Mouse (Mus musculus) heart, embryonic 16.5 days (tissue): ENCODE results near the gene Anapc4. TPM values are rescaled to one million over a fixed set of nuclear protein-coding genes. Genes with fewer than 3 reads are reported as not detected.

Source experiments
- ATAC-seq: fragments of 200-750 bp; cut with Nextera tagmentation; replicated peaks from 2 replicates; pipeline ENCODE4 v1.8.0; 2017; ENCODE audit warnings: moderate number of reproducible peaks; ENCODE audit not compliant: insufficient read depth, low FRiP score; ENCODE audit errors: extremely low read depth
- H3K27ac ChIP-seq: fragments of 300-500 bp; sonication (generic); 2 replicates; pipeline ENCODE4 v1.5.1; 2014; ENCODE audit warnings: mild to moderate bottlenecking, low read length, control low read depth, moderate library complexity
- H3K27me3 ChIP-seq: fragments of 300-500 bp; sonication (generic); 2 replicates; pipeline ENCODE4 v1.6.1; 2014; ENCODE audit warnings: low read length, mixed read lengths; ENCODE audit not compliant: control insufficient read depth, insufficient read depth
- H3K36me3 ChIP-seq: fragments of 300-500 bp; sonication (generic); 2 replicates; pipeline ENCODE4 v1.6.1; 2014; ENCODE audit not compliant: control insufficient read depth, insufficient read depth
- H3K4me1 ChIP-seq: fragments of 300-500 bp; sonication (generic); 2 replicates; pipeline ENCODE4 v1.6.1; 2014; ENCODE audit warnings: low read length, mixed read lengths; ENCODE audit not compliant: control insufficient read depth, insufficient read depth
- H3K4me2 ChIP-seq: fragments of 300-500 bp; sonication (generic); 2 replicates; pipeline ENCODE4 v1.6.1; 2014; ENCODE audit warnings: low read depth, mild to moderate bottlenecking, control low read depth, low read length
- H3K4me3 ChIP-seq: fragments of 300-500 bp; sonication (generic); 2 replicates; pipeline ENCODE4 v1.5.1; 2014; ENCODE audit warnings: mild to moderate bottlenecking, control low read depth, low read length
- H3K9ac ChIP-seq: fragments of 300-500 bp; sonication (generic); 2 replicates; pipeline ENCODE4 v1.6.1; 2014; ENCODE audit warnings: low read length, control low read depth
- H3K9me3 ChIP-seq: fragments of 300-500 bp; sonication (generic); replicated peaks from 2 replicates; pipeline ENCODE4 v1.6.1; 2016; ENCODE audit warnings: low read length; ENCODE audit not compliant: control insufficient read depth
- WGBS: fragments of 180-500 bp; shearing (Covaris S2); extraction: QIAGEN DNeasy Blood & Tissue Kit; methylation state at CpG from one replicate; pipeline ENCODE4 v1.1.7; 2014; 5-methylcytosine and 5-hydroxymethylcytosine counted together
- polyA plus RNA-seq: library from polyadenylated mRNA; unstranded; fragments of >200 nt; fragmentation: Nextera tagmentation; extraction: Ambion mirVana; gene quantifications from 2 replicates; pipeline ENCODE4 v1.2.1, GENCODE M21; 2015

Anapc4 gene
- polyA plus RNA-seq, 1 experiment from 2014 or later: 76.0 TPM

DNA sequence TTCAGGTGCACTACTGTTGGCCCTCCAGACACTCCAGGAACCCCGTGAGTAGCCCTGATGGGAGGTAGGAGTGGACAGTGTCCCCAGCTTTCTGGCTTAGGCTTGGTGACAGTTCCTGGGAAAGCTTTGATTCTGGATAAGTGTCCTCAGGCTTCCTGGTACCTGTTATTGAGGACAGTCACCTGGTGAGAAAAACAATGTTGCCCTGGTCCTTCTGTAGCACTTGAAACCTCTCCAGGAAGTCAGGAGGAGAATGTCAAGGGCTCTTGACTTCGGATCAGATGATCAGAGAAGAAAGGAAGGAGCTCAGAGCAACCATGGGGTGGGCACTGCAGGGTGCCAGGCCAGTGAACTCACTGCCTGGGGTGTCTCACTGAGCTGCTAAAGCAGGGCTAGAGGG lies 48.6 kb downstream of the Anapc4 start:
- Histone ChIP-seq H3K4me3 (no peak overlapping the region), H3K4me1 (no peaks in the 10 kb centered on the region), H3K27me3 (no peaks in the 10 kb centered on the region), H3K9ac (no peak overlapping the region), H3K36me3 (no peaks in the 10 kb centered on the region), H3K27ac (no peak overlapping the region), H3K9me3 (peaks cover 2% of the 10 kb centered on the region), H3K4me2 (no peak overlapping the region)
- no peak for ATAC-seq
- WGBS: 25% methylated on average over 2 of the region's 2 CpGs

DNA sequence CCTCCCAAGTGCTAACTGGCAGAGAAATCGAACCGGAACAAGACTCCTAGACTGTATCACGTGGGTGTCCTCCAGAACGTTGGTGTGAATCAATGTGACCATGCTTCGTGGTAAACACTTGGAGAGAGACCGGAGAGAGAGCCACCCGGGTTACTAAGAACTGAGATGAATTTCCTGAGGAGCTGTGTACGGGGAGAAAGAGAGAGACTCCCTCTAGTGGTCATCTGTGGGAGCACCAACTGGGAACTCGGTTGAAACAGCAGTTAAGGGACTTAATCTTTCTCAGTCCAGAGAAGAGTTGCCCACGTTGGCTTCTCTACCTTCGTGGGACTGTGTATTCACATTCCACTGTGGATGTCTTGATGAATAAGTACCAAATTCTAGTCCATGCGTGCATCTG lies 53.3 kb downstream of the Anapc4 start:
- no peak for ATAC-seq
- WGBS: 48% methylated on average over 12 of the region's 12 CpGs

DNA sequence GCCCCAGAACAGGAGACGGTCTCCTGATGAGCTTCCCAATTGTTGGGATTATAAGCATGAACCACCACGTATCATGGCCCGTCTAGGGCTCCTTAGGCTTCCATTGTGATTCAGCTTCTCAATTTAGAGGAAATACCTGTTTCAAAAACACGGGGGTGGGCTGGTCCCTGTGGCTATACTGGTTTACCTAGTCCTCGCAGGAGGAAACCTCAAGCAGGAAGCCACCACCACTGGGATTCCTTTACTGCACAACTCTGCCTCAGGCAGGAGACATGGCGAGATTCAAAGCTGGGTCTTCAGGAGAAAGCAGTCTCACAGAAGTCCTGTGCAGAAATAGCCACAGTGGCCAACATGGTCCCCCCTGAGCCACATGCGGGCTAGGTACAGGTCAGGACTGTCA lies 56.1 kb downstream of the Anapc4 start:
- WGBS: 79% methylated on average over 7 of the region's 7 CpGs
- ATAC-seq: no peak
- Histone ChIP-seq H3K36me3 (no peaks in the 10 kb centered on the region), H3K4me1 (no peaks in the 10 kb centered on the region), H3K4me3 (no peak overlapping the region), H3K27ac (no peak overlapping the region), H3K9me3 (peaks cover 7% of the 10 kb centered on the region), H3K4me2 (no peak overlapping the region), H3K9ac (no peak overlapping the region), H3K27me3 (no peaks in the 10 kb centered on the region)

More for the DNA sequence above, 53.3 kb downstream of the Anapc4 start:
- Histone ChIP-seq H3K9me3 (no peaks in the 10 kb centered on the region; the same call in 1 of the 2 replicates), H3K27ac (no peak overlapping the region), H3K4me2 (no peak overlapping the region), H3K9ac (no peak overlapping the region), H3K4me1 (no peaks in the 10 kb centered on the region), H3K4me3 (no peak overlapping the region), H3K36me3 (no peaks in the 10 kb centered on the region), H3K27me3 (no peaks in the 10 kb centered on the region)

DNA sequence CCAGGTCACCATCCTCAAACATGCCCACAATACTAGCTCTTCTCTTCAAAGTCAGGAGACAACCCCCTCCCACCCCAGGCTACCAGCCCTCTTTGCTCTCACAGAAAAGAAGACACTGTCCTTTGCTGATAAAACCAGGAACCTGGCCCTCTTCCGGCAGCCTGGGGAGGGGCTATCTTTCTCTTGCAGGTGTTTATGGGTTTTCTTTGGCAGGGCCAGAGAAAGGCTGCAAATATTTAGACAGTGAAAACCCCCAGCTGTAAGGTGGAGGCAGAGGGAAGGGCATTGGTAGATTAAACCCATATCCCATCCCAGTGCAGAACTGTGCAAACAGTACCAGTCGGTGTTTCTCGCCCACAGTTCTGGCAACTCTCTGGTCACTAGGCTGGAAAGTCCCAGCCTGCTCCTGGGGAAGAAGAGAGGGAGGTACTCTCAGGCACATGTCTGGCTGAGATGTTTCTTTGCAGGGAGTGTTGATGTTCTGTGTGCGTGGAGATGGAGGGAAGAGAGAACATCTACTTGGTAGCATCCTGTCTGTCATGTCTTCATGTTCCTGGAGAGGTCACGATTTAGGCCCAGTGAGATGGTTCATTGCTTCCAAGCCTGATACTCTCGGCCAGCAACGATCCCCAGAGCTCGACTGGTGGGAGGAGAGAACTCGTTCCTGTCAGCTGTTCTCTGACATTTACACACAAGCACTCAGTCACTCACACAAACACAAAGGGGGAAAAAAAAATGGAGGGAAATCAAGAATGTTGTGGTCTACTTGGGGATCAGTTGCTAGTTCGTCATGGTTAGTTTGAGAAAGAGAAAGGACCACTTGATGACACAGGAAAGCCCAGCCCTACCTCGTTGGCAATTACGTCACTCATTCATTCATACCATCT lies 58.4 kb downstream of the Anapc4 start:
- H3K9ac ChIP-seq: no peak overlapping the region
- no peak overlapping the region for H3K4me3 ChIP-seq
- no peaks in the 10 kb centered on the region for H3K27me3 ChIP-seq
- H3K4me2 ChIP-seq: no peak overlapping the region
- H3K27ac ChIP-seq: no peak overlapping the region
- no peaks in the 10 kb centered on the region for H3K4me1 ChIP-seq
- no peaks in the 10 kb centered on the region for H3K36me3 ChIP-seq
- ATAC-seq: no peak
- WGBS: 64% methylated on average over 12 of the region's 12 CpGs
- peaks cover 7% of the 10 kb centered on the region for H3K9me3 ChIP-seq

DNA sequence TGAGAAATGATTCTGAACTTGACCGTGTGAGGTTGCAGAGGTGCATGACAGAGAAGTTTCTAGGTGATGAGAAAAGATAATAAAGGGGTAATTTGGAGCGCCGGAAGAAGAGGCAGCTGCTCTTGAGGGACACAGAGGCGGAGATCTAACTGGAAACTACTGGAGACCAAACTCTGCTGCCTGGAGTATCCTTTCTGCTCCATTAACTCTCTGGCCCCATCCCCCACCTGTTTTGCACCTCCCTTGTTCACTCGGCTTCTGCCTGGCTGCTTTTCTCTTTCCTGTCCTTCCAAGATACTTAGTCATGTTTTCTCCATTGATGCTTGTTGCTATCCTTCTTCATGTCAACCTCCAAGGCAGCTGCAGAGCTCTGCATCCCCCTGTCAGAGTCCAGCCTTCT lies 60.1 kb downstream of the Anapc4 start:
- WGBS: 77% methylated on average over 5 of the region's 5 CpGs

DNA sequence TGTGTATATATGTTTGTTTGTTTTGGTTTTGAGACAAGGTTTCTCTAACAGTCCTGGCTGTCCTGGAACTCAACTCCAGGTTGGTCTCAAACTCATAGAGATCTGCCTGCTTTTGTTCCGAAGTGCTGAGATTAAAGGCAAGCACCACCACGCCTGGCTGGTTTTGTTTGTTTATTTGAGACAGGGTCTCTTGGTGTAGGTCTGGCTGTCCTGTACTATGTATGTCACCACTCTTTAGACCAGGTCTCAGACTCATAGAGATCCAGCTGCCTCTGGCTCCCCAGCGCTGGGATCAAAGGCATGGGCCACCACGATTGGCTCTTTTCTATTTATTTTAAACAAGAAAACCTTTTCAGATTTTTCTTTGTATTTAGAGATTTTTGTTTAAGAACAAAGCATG lies 70.4 kb downstream of the Anapc4 start:
- Histone ChIP-seq H3K4me1 (no peaks in the 10 kb centered on the region), H3K27me3 (no peaks in the 10 kb centered on the region), H3K9me3 (no peaks in the 10 kb centered on the region), H3K9ac (no peak overlapping the region), H3K4me3 (no peak overlapping the region), H3K27ac (no peak overlapping the region), H3K36me3 (no peaks in the 10 kb centered on the region), H3K4me2 (no peak overlapping the region)
- 19% methylated on average over 4 of the region's 4 CpGs for WGBS
- ATAC-seq: no peak

More for the DNA sequence above, 60.1 kb downstream of the Anapc4 start:
- Histone ChIP-seq H3K9me3 (peaks cover 7% of the 10 kb centered on the region), H3K36me3 (no peaks in the 10 kb centered on the region), H3K27me3 (no peaks in the 10 kb centered on the region), H3K27ac (no peak overlapping the region), H3K9ac (no peak overlapping the region), H3K4me2 (no peak overlapping the region), H3K4me3 (no peak overlapping the region), H3K4me1 (no peaks in the 10 kb centered on the region)
- no peak for ATAC-seq

DNA sequence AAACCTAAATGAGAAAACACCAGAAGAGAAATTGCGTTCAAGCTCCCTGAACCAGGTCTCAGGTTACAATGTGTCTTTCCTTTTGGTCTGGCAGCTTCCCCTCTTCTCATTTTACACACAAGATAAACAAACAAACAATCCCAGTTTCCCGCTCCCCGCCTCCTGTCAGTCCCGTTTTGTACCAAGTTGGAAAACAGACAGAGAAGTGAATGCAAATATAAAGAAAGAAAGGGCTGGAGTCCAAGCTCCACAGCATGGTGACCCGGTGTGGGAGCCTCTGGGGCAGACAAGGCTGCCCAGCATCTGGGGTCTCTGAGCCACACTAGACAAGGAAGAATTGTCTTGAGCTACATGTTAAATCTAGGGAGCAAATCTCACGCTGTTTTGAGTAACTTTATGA lies 70.9 kb downstream of the Anapc4 start:
- H3K4me2 ChIP-seq: no peak overlapping the region
- H3K4me3 ChIP-seq: no peak overlapping the region
- ATAC-seq: no peak
- H3K36me3 ChIP-seq: no peaks in the 10 kb centered on the region
- no peaks in the 10 kb centered on the region for H3K27me3 ChIP-seq
- no peaks in the 10 kb centered on the region for H3K4me1 ChIP-seq
- 46% methylated on average over 6 of the region's 6 CpGs for WGBS
- no peaks in the 10 kb centered on the region for H3K9me3 ChIP-seq
- no peak overlapping the region for H3K9ac ChIP-seq
- H3K27ac ChIP-seq: no peak overlapping the region

DNA sequence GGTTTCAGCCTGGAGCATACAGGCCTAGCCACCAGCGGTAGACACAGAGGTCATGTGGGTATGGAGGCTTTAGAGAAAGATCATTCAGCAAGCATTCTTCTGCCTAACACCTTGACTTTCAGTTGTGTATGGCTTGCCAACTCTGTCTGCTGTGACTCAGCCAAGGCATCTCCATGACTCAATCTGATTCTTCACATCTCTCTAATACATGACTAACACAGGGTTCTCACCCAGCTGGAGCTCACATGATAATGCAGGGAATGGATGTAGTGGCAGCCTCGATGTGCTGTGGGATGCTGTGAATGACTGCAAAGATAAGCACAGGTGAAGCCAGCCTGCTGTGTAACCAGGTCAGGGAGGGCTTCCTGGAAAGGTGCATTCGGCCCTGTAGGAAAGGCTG lies 74.4 kb downstream of the Anapc4 start:
- H3K4me1 ChIP-seq: peaks cover 7% of the 10 kb centered on the region; the same call in 1 of the 2 replicates
- no peaks in the 10 kb centered on the region for H3K27me3 ChIP-seq
- H3K27ac ChIP-seq: no peak overlapping the region
- WGBS: 83% methylated on average over 3 of the region's 3 CpGs
- no peaks in the 10 kb centered on the region for H3K36me3 ChIP-seq
- no peak overlapping the region for H3K4me2 ChIP-seq
- no peak for ATAC-seq
- H3K4me3 ChIP-seq: no peak overlapping the region
- no peaks in the 10 kb centered on the region for H3K9me3 ChIP-seq
- H3K9ac ChIP-seq: no peak overlapping the region

DNA sequence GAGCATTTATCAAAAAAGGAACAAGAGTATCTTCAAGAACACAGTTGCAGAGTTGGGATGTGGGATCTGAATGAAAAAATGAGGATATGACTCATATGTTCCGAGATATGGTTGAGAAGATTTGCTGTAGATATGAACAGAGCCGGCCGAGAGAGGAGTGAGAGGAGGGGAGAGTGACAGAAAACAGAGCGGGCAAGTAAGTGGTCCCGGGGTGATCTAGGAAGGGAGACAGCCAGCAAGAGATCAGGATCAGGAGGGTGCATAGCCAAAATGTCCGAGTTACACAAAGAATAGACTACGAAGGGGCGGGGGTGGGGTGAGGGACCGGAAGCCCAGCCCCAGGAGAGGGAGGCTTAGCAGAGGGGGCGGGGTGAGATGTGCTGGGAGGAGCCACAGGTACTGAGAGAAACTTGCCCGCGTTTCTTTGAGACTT lies 76.4 kb downstream of the Anapc4 start:
- no peaks in the 10 kb centered on the region for H3K27me3 ChIP-seq
- H3K9ac ChIP-seq: peak overlapping the region; percentile 56
- H3K36me3 ChIP-seq: no peaks in the 10 kb centered on the region
- ATAC-seq: no peak; the same call in 1 of the 2 replicates
- H3K4me2 ChIP-seq: peak overlapping the region; percentile 64
- H3K27ac ChIP-seq: no peak overlapping the region
- peaks cover 7% of the 10 kb centered on the region; the same call in 1 of the 2 replicates for H3K4me1 ChIP-seq
- 9% methylated on average over 12 of the region's 12 CpGs for WGBS
- H3K4me3 ChIP-seq: peak overlapping the region; percentile 43
- H3K9me3 ChIP-seq: no peaks in the 10 kb centered on the region
